Mouse (Mus musculus): ENCODE data around the gene Nat8f1.

- TF ChIP-seq EP300 (IDR thresholded peaks at IDR 0.05; ENCODE audit: low read depth) (no peak), CTCF (IDR thresholded peaks at IDR 0.05; ENCODE audit: low read depth) (no peak)
These were observed 347 bp downstream of the Nat8f1 start for GRCm38 (mm10) chr6:85915141-85915538.

Data from liver, embryonic 14.5 days (tissue).